Mouse (Mus musculus) embryonic fibroblast, embryonic 13.5 days (primary cell): ENCODE data around the gene Ppie.

Experiments
- CTCF ChIP-seq: IDR thresholded peaks from 2 replicates; pipeline ENCODE4 v1.5.1; 2011; ENCODE audit warnings: mild to moderate bottlenecking, control low read depth, low read length, moderate library complexity, borderline replicate concordance; ENCODE audit not compliant: insufficient read depth
- POLR2A ChIP-seq: IDR thresholded peaks from 2 replicates; pipeline ENCODE4 v1.6.1; 2011; ENCODE audit warnings: low read depth, mild to moderate bottlenecking, control low read depth, low read length, moderate library complexity

- TF ChIP-seq CTCF (no peak), POLR2A (no peak)
These were observed 43.7 kb upstream of the Ppie start for GRCm38 (mm10) chr4:123183239-123184056.
